Mouse (Mus musculus) olfactory bulb, adult 2 months (tissue): ENCODE data around the gene Nol4l. TPM values are rescaled to one million over a fixed set of nuclear protein-coding genes. Genes with fewer than 3 reads are reported as not detected.
"Not testable (repeated sequence)": the region's sequence is repeated elsewhere in the genome, so short reads cannot be mapped to it uniquely, and the experiment has no call there.

Experiments used
- H3K27ac ChIP-seq: fragments of 200-500 bp; 2 replicates; pipeline ENCODE4 v1.5.1; 2012; ENCODE audit warnings: low read depth, low read length; ENCODE audit not compliant: insufficient read depth
- H3K4me1 ChIP-seq: fragments of 200-500 bp; 2 replicates; pipeline ENCODE4 v1.6.1; 2012; ENCODE audit warnings: low read length; ENCODE audit not compliant: control insufficient read depth, insufficient read depth
- H3K4me3 ChIP-seq: fragments of 200-500 bp; 2 replicates; pipeline ENCODE4 v1.5.1; 2012; ENCODE audit warnings: mild to moderate bottlenecking, low read depth, low read length, moderate library complexity; ENCODE audit not compliant: insufficient read depth
- CTCF ChIP-seq: fragments of 200-500 bp; IDR thresholded peaks from 2 replicates; pipeline ENCODE4 v1.5.1; 2012; ENCODE audit warnings: low read depth, mild to moderate bottlenecking, low read length, moderate library complexity; ENCODE audit not compliant: insufficient read depth
- POLR2A ChIP-seq: fragments of 200-500 bp; IDR thresholded peaks from 2 replicates; pipeline ENCODE4 v1.6.1; 2012; ENCODE audit warnings: mild to moderate bottlenecking, low read depth, low read length, moderate library complexity; ENCODE audit not compliant: insufficient read depth
- WGBS: fragments of 180-500 bp; shearing (Covaris S2); methylation state at CpG from one replicate; pipeline ENCODE4 v1.1.7; 2018; 5-methylcytosine and 5-hydroxymethylcytosine counted together
- polyA plus RNA-seq: library from polyadenylated mRNA; stranded (reverse); fragments of >200 nt; gene quantifications from 2 replicates; pipeline ENCODE4 v1.2.4, GENCODE M21; 2012; ENCODE audit warnings: low replicate concordance; ENCODE audit not compliant: missing spikeins, insufficient read depth, insufficient read length

Gene Nol4l
- polyA plus RNA-seq, 1 experiment = 194 TPM

GRCm38 (mm10) chr2:153406882-153407281 is 122.9 kb downstream of the Nol4l start:
- Histone ChIP-seq H3K27ac (no peak overlapping the region), H3K4me1 (0 out of 2 replicates have a peak, but pooled peaks cover 3% of the 10 kb centered on the region), H3K4me3 (no peak overlapping the region)
- 40% methylated on average over 6 of the region's 6 CpGs for WGBS
- no peak for TF ChIP-seq POLR2A
- no peak for TF ChIP-seq CTCF

GRCm38 (mm10) chr2:153404882-153405281 is 124.9 kb downstream of the Nol4l start:
- TF ChIP-seq POLR2A = no peak
- Histone ChIP-seq H3K4me1 (no peaks in the 10 kb centered on the region), H3K4me3 (no peak overlapping the region), H3K27ac (no peak overlapping the region)
- 88% methylated on average over 3 of the region's 3 CpGs for WGBS

- 91% methylated on average over 3 of the region's 3 CpGs for WGBS
- Histone ChIP-seq H3K27ac (no peak overlapping the region), H3K4me3 (no peak overlapping the region), H3K4me1 (no peaks in the 10 kb centered on the region)
- TF ChIP-seq CTCF (no peak), POLR2A (no peak)
These were observed 125.7 kb downstream of the Nol4l start for GRCm38 (mm10) chr2:153404062-153404461.

- WGBS = 60% methylated on average over 15 of the region's 15 CpGs
- H3K4me1 ChIP-seq = no peaks in the 10 kb centered on the region
- H3K27ac ChIP-seq = no peak overlapping the region
- H3K4me3 ChIP-seq = no peak overlapping the region
- TF ChIP-seq CTCF (no peak), POLR2A (no peak)
These were observed 130.6 kb downstream of the Nol4l start for GRCm38 (mm10) chr2:153399166-153399565.

- H3K4me1 ChIP-seq = no peaks in the 10 kb centered on the region
- WGBS = 92% methylated on average over 11 of the region's 11 CpGs
- H3K27ac ChIP-seq = no peak overlapping the region
- no peak overlapping the region for H3K4me3 ChIP-seq
- no peak for TF ChIP-seq CTCF
- no peak for TF ChIP-seq POLR2A
These were observed 131.8 kb downstream of the Nol4l start for GRCm38 (mm10) chr2:153397790-153398515.

- no peak for TF ChIP-seq POLR2A
- H3K4me3 ChIP-seq = no peak overlapping the region
- WGBS = 83% methylated on average over 10 of the region's 10 CpGs
- no peaks in the 10 kb centered on the region for H3K4me1 ChIP-seq
- no peak overlapping the region for H3K27ac ChIP-seq
These were observed 136.7 kb downstream of the Nol4l start for GRCm38 (mm10) chr2:153393045-153393444.

- no peak for TF ChIP-seq CTCF
- Histone ChIP-seq H3K4me1 (no peaks in the 10 kb centered on the region), H3K27ac (no peak overlapping the region), H3K4me3 (no peak overlapping the region)
- 97% methylated on average over 2 of the region's 2 CpGs for WGBS
These were observed 139.9 kb downstream of the Nol4l start for GRCm38 (mm10) chr2:153389831-153390230.

GRCm38 (mm10) chr2:153380479-153380878 is 149.3 kb downstream of the Nol4l start:
- no peaks in the 10 kb centered on the region for H3K4me1 ChIP-seq
- no peak overlapping the region for H3K4me3 ChIP-seq
- no peak overlapping the region for H3K27ac ChIP-seq
- no peak for TF ChIP-seq POLR2A
- TF ChIP-seq CTCF = no peak
- 90% methylated on average over 1 of the region's 1 CpGs for WGBS

GRCm38 (mm10) chr2:153375380-153375779 is 154.4 kb downstream of the Nol4l start:
- Histone ChIP-seq H3K4me3 (no peak overlapping the region), H3K27ac (no peak overlapping the region), H3K4me1 (no peaks in the 10 kb centered on the region)
- TF ChIP-seq POLR2A = no peak
- TF ChIP-seq CTCF = no peak
- 44% methylated on average over 2 of the region's 2 CpGs for WGBS

GRCm38 (mm10) chr2:153370871-153371270 is 158.9 kb downstream of the Nol4l start:
- H3K4me3 ChIP-seq = no peak overlapping the region
- H3K27ac ChIP-seq = no peak overlapping the region
- no peaks in the 10 kb centered on the region; the same call in 1 of the 2 replicates for H3K4me1 ChIP-seq
- TF ChIP-seq CTCF (no peak), POLR2A (no peak)

- 90% methylated on average over 14 of the region's 14 CpGs for WGBS
- not testable (repeated sequence) for H3K27ac ChIP-seq
These were observed 165.2 kb downstream of the Nol4l start for GRCm38 (mm10) chr2:153364531-153364930.

More at GRCm38 (mm10) chr2:153364531-153364930, 165.2 kb downstream of the Nol4l start:
- not testable (repeated sequence) for H3K4me3 ChIP-seq, H3K4me1 ChIP-seq
